In the genomic region with DNA sequence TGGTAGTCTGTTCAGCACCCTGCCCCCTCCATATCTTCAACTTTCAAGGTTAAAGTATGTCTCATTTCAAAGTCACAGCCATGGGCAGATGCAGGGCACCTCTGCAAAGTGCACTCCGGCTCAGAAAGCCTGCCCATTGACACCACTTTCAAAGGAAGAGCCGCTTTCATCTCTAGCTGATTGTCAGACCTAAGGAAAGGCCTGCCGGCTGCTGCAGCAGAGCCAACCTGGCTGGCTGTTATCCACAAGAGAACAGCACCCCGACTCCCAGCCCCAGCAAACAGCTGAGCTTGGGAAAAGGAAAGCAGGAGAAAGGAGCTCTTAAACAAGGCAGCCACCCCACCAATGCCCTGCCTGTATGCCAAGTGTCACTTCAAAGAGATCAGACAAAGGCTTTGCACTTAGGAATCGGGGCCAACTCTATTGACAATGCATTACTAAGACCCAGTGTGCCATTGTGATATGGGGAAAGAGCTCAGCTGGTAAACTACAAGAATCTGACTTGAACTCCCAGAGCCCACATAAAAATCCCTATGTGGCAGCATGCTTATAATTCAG, we compare ENCODE assay signal across 26 mouse cellular contexts.
DNase-seq lines count a peak whose midpoint lies in the region; ATAC-seq and TF ChIP-seq lines count a peak whose summit lies in the region.
"Had no signal": no experiment of that assay in that cellular context is flagged by ENCODE, and none has a peak within 500 bp of the region (broad histone marks: within the 10 kb centered on the region; RNA-seq: fewer than 3 reads in every experiment).

No protein-coding gene starts in this region.

- no peak for TF ChIP-seq POLR2A in heart, adult 2 months (IDR thresholded peaks at IDR 0.05; ENCODE audit: insufficient read depth, low read depth, low read length)
- TF ChIP-seq POLR2A in brain, embryonic 14.5 days (IDR thresholded peaks at IDR 0.05; ENCODE audit: borderline replicate concordance, extremely low read depth, insufficient read depth, insufficient read length, poor library complexity, severe bottlenecking), result no peak

- 0 out of 2 replicates have a peak overlapping the region, but pooled peaks have one; percentile 19 for H3K9ac ChIP-seq in heart, embryonic 13.5 days
- H3K9ac ChIP-seq in heart, adult 2 months (ENCODE audit: low read depth, low read length), result no peak overlapping the region
- no peak overlapping the region for H3K9ac ChIP-seq in midbrain, embryonic 15.5 days
- no peak overlapping the region for H3K9ac ChIP-seq in midbrain, embryonic 13.5 days (replicated peaks)
- no peak overlapping the region for H3K9ac ChIP-seq in intestine, embryonic 15.5 days
- H3K9ac ChIP-seq: embryonic facial prominence, embryonic 15.5 days; heart, embryonic 15.5 days; hindbrain, embryonic 14.5 days; liver, postnatal 0 days; neural tube, embryonic 13.5 days had no signal

- H3K4me2 ChIP-seq in heart, embryonic 13.5 days, result peak overlapping the region; percentile 13; the same call in 1 of the 2 replicates
- no peak overlapping the region for H3K4me2 ChIP-seq in midbrain, embryonic 15.5 days
- H3K4me2 ChIP-seq in midbrain, embryonic 13.5 days (replicated peaks), result no peak overlapping the region
- no peak overlapping the region for H3K4me2 ChIP-seq in intestine, embryonic 15.5 days (replicated peaks)
- H3K4me2 ChIP-seq: embryonic facial prominence, embryonic 15.5 days; heart, embryonic 15.5 days; hindbrain, embryonic 14.5 days; neural tube, embryonic 13.5 days had no signal

- H3K79me2 ChIP-seq in heart, adult 2 months (replicated peaks; ENCODE audit: control insufficient read depth, insufficient read depth, low read length), result no peaks in the 10 kb centered on the region

- H3K9me3 ChIP-seq in heart, embryonic 13.5 days, result no peaks in the 10 kb centered on the region
- no peaks in the 10 kb centered on the region for H3K9me3 ChIP-seq in midbrain, embryonic 15.5 days
- no peaks in the 10 kb centered on the region for H3K9me3 ChIP-seq in midbrain, embryonic 13.5 days
- no peaks in the 10 kb centered on the region for H3K9me3 ChIP-seq in intestine, embryonic 15.5 days
- H3K9me3 ChIP-seq: embryonic facial prominence, embryonic 15.5 days; forebrain, embryonic 10.5 days; heart, embryonic 15.5 days; megakaryocyte, embryonic 14.5 days; neural tube, embryonic 13.5 days had no signal

- intact Hi-C loops in heart, adult 2 months (cut with DNase I), result no loop called here

- no peak for ATAC-seq in heart, embryonic 13.5 days (ENCODE audit: extremely low read depth, insufficient number of reproducible peaks, low FRiP score, low TSS enrichment)
- no peak for ATAC-seq in midbrain, embryonic 15.5 days (replicated peaks)
- no peak; the same call in 1 of the 2 replicates for ATAC-seq in midbrain, embryonic 13.5 days
- no peak for ATAC-seq in intestine, embryonic 15.5 days
- ATAC-seq: activated CD4-positive, CD25-positive, alpha-beta regulatory T cell, adult 4 months; CD4-positive, CD25-positive, alpha-beta regulatory T cell, adult 4 months; liver, postnatal 0 days; Patski had no signal

- H3K27me3 ChIP-seq in heart, embryonic 13.5 days (replicated peaks), result no peaks in the 10 kb centered on the region
- H3K27me3 ChIP-seq in heart, adult 2 months (ENCODE audit: control insufficient read depth, insufficient read depth, low read length), result no peaks in the 10 kb centered on the region
- no peaks in the 10 kb centered on the region for H3K27me3 ChIP-seq in midbrain, embryonic 15.5 days (replicated peaks)
- no peaks in the 10 kb centered on the region for H3K27me3 ChIP-seq in midbrain, embryonic 13.5 days
- H3K27me3 ChIP-seq in intestine, embryonic 15.5 days (replicated peaks), result no peaks in the 10 kb centered on the region
- H3K27me3 ChIP-seq: embryonic facial prominence, embryonic 15.5 days; heart, embryonic 15.5 days; megakaryocyte, embryonic 14.5 days; neural tube, embryonic 13.5 days; Patski had no signal

- peaks cover 8% of the 10 kb centered on the region for H3K4me1 ChIP-seq in heart, embryonic 13.5 days
- peaks cover 1% of the 10 kb centered on the region; the same call in 1 of the 2 replicates for H3K4me1 ChIP-seq in heart, adult 2 months (ENCODE audit: control insufficient read depth, insufficient read depth, low read length)
- peaks cover 6% of the 10 kb centered on the region; the same call in 1 of the 2 replicates for H3K4me1 ChIP-seq in midbrain, embryonic 15.5 days
- peaks cover 7% of the 10 kb centered on the region for H3K4me1 ChIP-seq in midbrain, embryonic 13.5 days (replicated peaks)
- peaks cover 4% of the 10 kb centered on the region; the same call in 1 of the 2 replicates for H3K4me1 ChIP-seq in intestine, embryonic 15.5 days (replicated peaks)

- DNase-seq in cerebellum, postnatal 10 days, result peak; percentile 7 to 19
- no peak for DNase-seq in cerebellum, adult 9-11 months
- DNase-seq in heart, adult 2 months, result no peak
- DNase-seq in brain, embryonic 14.5 days (ENCODE audit: low read depth), result peak; percentile 78
- DNase-seq: cerebellum, adult 11-12 months; cerebellum, postnatal 36 days; gastrocnemius, postnatal 36 days; kidney, adult 9 months; kidney, postnatal 25 days; liver, postnatal 0 days; lung, postnatal 14 days; right cerebral cortex, postnatal 14 days; thymus, adult 2 months had no signal

- no peak overlapping the region for H3K4me3 ChIP-seq in heart, embryonic 13.5 days
- H3K4me3 ChIP-seq in heart, adult 2 months, result no peak overlapping the region
- no peak overlapping the region for H3K4me3 ChIP-seq in midbrain, embryonic 15.5 days
- H3K4me3 ChIP-seq in midbrain, embryonic 13.5 days (replicated peaks), result no peak overlapping the region
- H3K4me3 ChIP-seq in intestine, embryonic 15.5 days (replicated peaks), result no peak overlapping the region
- H3K4me3 ChIP-seq: embryonic facial prominence, embryonic 15.5 days; forebrain, embryonic 10.5 days; heart, embryonic 15.5 days; megakaryocyte, embryonic 14.5 days; neural tube, embryonic 13.5 days had no signal

- TF ChIP-seq EP300 in heart, adult 2 months (IDR thresholded peaks at IDR 0.05; ENCODE audit: insufficient read depth, low read depth, low read length), result no peak

- no peaks in the 10 kb centered on the region for H3K36me3 ChIP-seq in heart, embryonic 13.5 days
- no peaks in the 10 kb centered on the region for H3K36me3 ChIP-seq in heart, adult 2 months (ENCODE audit: control insufficient read depth, insufficient read depth, low read length)
- no peaks in the 10 kb centered on the region for H3K36me3 ChIP-seq in midbrain, embryonic 15.5 days (replicated peaks)
- H3K36me3 ChIP-seq in midbrain, embryonic 13.5 days, result no peaks in the 10 kb centered on the region
- no peaks in the 10 kb centered on the region for H3K36me3 ChIP-seq in intestine, embryonic 15.5 days
- H3K36me3 ChIP-seq: embryonic facial prominence, embryonic 15.5 days; forebrain, embryonic 10.5 days; heart, embryonic 15.5 days; neural tube, embryonic 13.5 days had no signal

- WGBS in heart, embryonic 13.5 days, result 34% methylated on average over 5 of the region's 5 CpGs
- 46% methylated on average over 5 of the region's 5 CpGs for WGBS in heart, adult 2 months
- 15% methylated on average over 5 of the region's 5 CpGs for WGBS in midbrain, embryonic 15.5 days
- WGBS in midbrain, embryonic 13.5 days, result 29% methylated on average over 5 of the region's 5 CpGs
- 48% methylated on average over 5 of the region's 5 CpGs for whole genome bisulfite sequencing in intestine, embryonic 15.5 days

- H3K27ac ChIP-seq in heart, embryonic 13.5 days (replicated peaks), result peak overlapping the region; percentile 39; the same call in 1 of the 2 replicates
- no peak overlapping the region for H3K27ac ChIP-seq in heart, adult 2 months
- peak overlapping the region; percentile 42; the same call in 1 of the 2 replicates for H3K27ac ChIP-seq in midbrain, embryonic 15.5 days
- H3K27ac ChIP-seq in midbrain, embryonic 13.5 days, result no peak overlapping the region
- H3K27ac ChIP-seq in intestine, embryonic 15.5 days, result no peak overlapping the region
- H3K27ac ChIP-seq: embryonic facial prominence, embryonic 15.5 days; forebrain, embryonic 10.5 days; heart, embryonic 15.5 days; hindbrain, embryonic 14.5 days; neural tube, embryonic 13.5 days had no signal

- no peak for TF ChIP-seq CTCF in heart, adult 2 months (IDR thresholded peaks at IDR 0.05)
- TF ChIP-seq CTCF in brain, embryonic 14.5 days (IDR thresholded peaks at IDR 0.05; ENCODE audit: borderline replicate concordance, extremely low read depth, insufficient read depth, insufficient read length), result no peak

Comparison
In these comparisons a context has a peak if more than half of its experiments do, and no peak if none do; other contexts are left out.
1. DNase-seq: peak in cerebellum, postnatal 10 days (2 of 2) and brain, embryonic 14.5 days (single experiment); none in cerebellum, adult 9-11 months (single experiment) and heart, adult 2 months (0 of 2).
2. H3K27ac ChIP-seq: peak in heart, embryonic 13.5 days (single experiment) and midbrain, embryonic 15.5 days (single experiment); none in heart, adult 2 months (single experiment), midbrain, embryonic 13.5 days (single experiment) and intestine, embryonic 15.5 days (single experiment).